Mouse (Mus musculus): ENCODE results near the gene Mad2l1bp.

The Mad2l1bp gene

GRCm38 (mm10) chr17:46152847-46153782 is at the start of gene Mad2l1bp:
TSS of gene Mad2l1bp (minus strand) at chr17:46153553.
- peak; percentile 95 for DNase-seq (ENCODE audit: low read depth, low spot score)

GRCm38 (mm10) chr17:46203078-46203477 is 49.7 kb upstream of the Mad2l1bp start:
- no peak for DNase-seq (ENCODE audit: low read depth, low spot score)

GRCm38 (mm10) chr17:46202421-46203071 is 49.2 kb upstream of the Mad2l1bp start, which contains the start of the genes Polh and Xpo5:
TSS of gene Polh (minus strand) at chr17:46202645.
TSS of gene Xpo5 (plus strand) at chr17:46202782.
- DNase-seq (ENCODE audit: low read depth, low spot score), result peak; percentile 97

GRCm38 (mm10) chr17:46201151-46201550 is 47.8 kb upstream of the Mad2l1bp start:
- no peak for DNase-seq (ENCODE audit: low read depth, low spot score)

- DNase-seq (ENCODE audit: low read depth, low spot score), result no peak
These were observed 35.5 kb upstream of the Mad2l1bp start for GRCm38 (mm10) chr17:46188829-46189228.

- no peak for DNase-seq (ENCODE audit: low read depth, low spot score)
These were observed 28.9 kb upstream of the Mad2l1bp start for GRCm38 (mm10) chr17:46182273-46182672.

GRCm38 (mm10) chr17:46170538-46170937 is 17.2 kb upstream of the Mad2l1bp start:
- DNase-seq (ENCODE audit: low read depth, low spot score), result no peak

GRCm38 (mm10) chr17:46168768-46169167 is 15.4 kb upstream of the Mad2l1bp start:
- no peak for DNase-seq (ENCODE audit: low read depth, low spot score)

- no peak for DNase-seq (ENCODE audit: low read depth, low spot score)
These were observed 15.0 kb upstream of the Mad2l1bp start for GRCm38 (mm10) chr17:46168318-46168717.

- no peak for DNase-seq (ENCODE audit: low read depth, low spot score)
These were observed 13.7 kb upstream of the Mad2l1bp start for GRCm38 (mm10) chr17:46167014-46167413.

- DNase-seq (ENCODE audit: low read depth, low spot score), result no peak
These were observed 12.9 kb upstream of the Mad2l1bp start for GRCm38 (mm10) chr17:46166270-46166669.

- DNase-seq (ENCODE audit: low read depth, low spot score), result no peak
These were observed 12.1 kb upstream of the Mad2l1bp start for GRCm38 (mm10) chr17:46165460-46165859.

GRCm38 (mm10) chr17:46164791-46165190 is 11.4 kb upstream of the Mad2l1bp start:
- DNase-seq (ENCODE audit: low read depth, low spot score), result no peak

- no peak for DNase-seq (ENCODE audit: low read depth, low spot score)
These were observed 10.9 kb upstream of the Mad2l1bp start for GRCm38 (mm10) chr17:46164301-46164700.

GRCm38 (mm10) chr17:46162951-46163421 is 9.6 kb upstream of the Mad2l1bp start:
- no peak for DNase-seq (ENCODE audit: low read depth, low spot score)

- DNase-seq (ENCODE audit: low read depth, low spot score), result no peak
These were observed 9.2 kb upstream of the Mad2l1bp start for GRCm38 (mm10) chr17:46162551-46162950.

GRCm38 (mm10) chr17:46161710-46162109 is 8.4 kb upstream of the Mad2l1bp start:
- DNase-seq (ENCODE audit: low read depth, low spot score), result no peak

- no peak for DNase-seq (ENCODE audit: low read depth, low spot score)
These were observed 7.8 kb upstream of the Mad2l1bp start for GRCm38 (mm10) chr17:46161179-46161578.

GRCm38 (mm10) chr17:46160686-46161085 is 7.3 kb upstream of the Mad2l1bp start, which contains the start of gene Gtpbp2:
TSS of gene Gtpbp2 (plus strand) at chr17:46161032.
- peak; percentile 99 for DNase-seq (ENCODE audit: low read depth, low spot score)

- peak; percentile 95 for DNase-seq (ENCODE audit: low read depth, low spot score)
These were observed 6.8 kb upstream of the Mad2l1bp start for GRCm38 (mm10) chr17:46160090-46160662.

- DNase-seq (ENCODE audit: low read depth, low spot score), result no peak
These were observed 5.9 kb upstream of the Mad2l1bp start for GRCm38 (mm10) chr17:46159236-46159635.

GRCm38 (mm10) chr17:46157131-46157530 is 3.8 kb upstream of the Mad2l1bp start:
- DNase-seq (ENCODE audit: low read depth, low spot score), result no peak

All from skeletal muscle tissue, adult 2 months (tissue).